Mouse (Mus musculus) skeletal muscle tissue, adult 2 months (tissue): ENCODE measurements around the gene Sec62.
A peak's percentile ranks its signal among the peaks of the same experiment; 100 is the strongest.
"Not testable (repeated sequence)": the region's sequence is repeated elsewhere in the genome, so short reads cannot be mapped to it uniquely, and the experiment has no call there.

Source experiments
- DNase-seq: peaks from one replicate; pipeline ENCODE4 v3.0.0-alpha.2; 2012; ENCODE audit warnings: low read depth, low spot score

The Sec62 gene

GRCm38 (mm10) chr3:30831848-30832606 is 39.4 kb downstream of the Sec62 start:
- no peak for DNase-seq

- no peak for DNase-seq
Measured at GRCm38 (mm10) chr3:30833254-30833653, 40.6 kb downstream of the Sec62 start.

DNA sequence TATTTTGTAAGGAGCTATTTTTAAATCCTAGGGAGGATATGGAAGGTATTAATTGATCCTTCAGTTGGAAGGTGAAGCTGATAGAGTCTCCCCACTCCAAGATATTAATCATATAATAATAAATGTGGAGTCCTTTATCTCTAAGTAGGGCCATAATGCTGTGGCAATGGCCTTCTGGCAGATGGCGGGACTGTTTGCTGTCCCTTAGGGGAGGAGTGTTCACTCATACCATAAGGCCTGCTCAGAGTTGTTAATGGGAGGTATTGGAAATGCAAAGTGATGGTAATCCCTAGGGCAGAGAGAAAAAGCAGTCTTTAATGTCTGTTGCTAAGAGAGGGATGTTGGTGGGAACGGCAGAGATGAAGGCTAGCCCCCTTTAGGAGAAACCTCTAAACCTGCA is 53.1 kb downstream of the Sec62 start:
- DNase-seq, result no peak

- no peak for DNase-seq
Measured at GRCm38 (mm10) chr3:30847413-30847812, 54.7 kb downstream of the Sec62 start.

GRCm38 (mm10) chr3:30851422-30851821 is 58.7 kb downstream of the Sec62 start:
- no peak for DNase-seq

GRCm38 (mm10) chr3:30853596-30853995 is 60.9 kb downstream of the Sec62 start:
- DNase-seq, result no peak

GRCm38 (mm10) chr3:30855604-30856458 is 63.2 kb downstream of the Sec62 start, which contains the start of gene Gpr160:
Gene Gpr160, plus strand, starts transcription at chr3:30855950.
- peak; percentile 34 for DNase-seq

- DNase-seq, result not testable (repeated sequence)
Measured at GRCm38 (mm10) chr3:30859599-30859998, 66.9 kb downstream of the Sec62 start.

GRCm38 (mm10) chr3:30860705-30861104 is 68.0 kb downstream of the Sec62 start:
- no peak for DNase-seq

DNA sequence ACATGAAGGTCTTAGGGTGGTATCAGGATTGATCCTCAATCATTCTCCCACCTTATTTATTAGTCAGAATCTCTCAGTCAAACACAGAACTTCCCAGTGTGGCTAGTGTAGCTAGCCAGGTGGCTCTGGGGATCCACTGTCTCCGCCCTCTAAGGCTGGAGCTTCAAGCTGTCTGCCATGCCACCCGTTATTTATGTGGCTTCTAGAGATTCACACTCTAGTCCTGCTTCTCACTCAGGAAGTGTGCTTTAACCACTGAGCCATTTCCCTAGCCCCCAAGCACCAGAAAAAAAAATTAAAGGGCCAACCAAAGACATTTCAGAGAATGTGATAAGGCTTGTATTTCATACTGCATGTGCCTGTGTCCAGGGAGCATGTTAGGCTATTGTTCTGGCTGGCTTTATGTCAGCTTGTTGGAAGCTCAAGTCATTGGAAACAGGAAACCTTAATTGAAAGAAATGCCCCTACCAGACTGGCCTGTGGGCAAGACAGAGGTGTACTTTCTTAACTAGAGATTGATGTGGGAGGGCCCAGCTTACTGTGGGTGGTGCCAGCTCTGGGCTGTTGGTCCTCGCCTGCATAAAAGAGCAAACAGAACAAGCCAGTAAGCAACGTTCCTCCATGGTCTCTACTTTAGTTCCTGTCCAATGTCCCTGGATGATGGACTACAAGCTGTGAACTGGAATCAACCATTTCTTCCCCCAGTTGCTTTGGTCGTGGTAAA is 71.2 kb downstream of the Sec62 start:
- DNase-seq, result no peak

GRCm38 (mm10) chr3:30864640-30865039 is 72.0 kb downstream of the Sec62 start:
- peak; percentile 32 for DNase-seq

- no peak for DNase-seq
Measured at GRCm38 (mm10) chr3:30868176-30868575, 75.5 kb downstream of the Sec62 start.

- DNase-seq, result no peak
Measured at GRCm38 (mm10) chr3:30868625-30869024, 76.0 kb downstream of the Sec62 start.

- no peak for DNase-seq
Measured at GRCm38 (mm10) chr3:30869995-30870394, 77.3 kb downstream of the Sec62 start.
